Mouse (Mus musculus) kidney, embryonic 16.5 days (tissue): ENCODE measurements around the gene Rbfox3. TPM values are rescaled to one million over a fixed set of nuclear protein-coding genes. Genes with fewer than 3 reads are reported as not detected.

Experiments
- ATAC-seq: fragments of 200-750 bp; cut with Nextera tagmentation; 2 replicates; pipeline ENCODE4 v1.8.0; 2017; ENCODE audit warnings: moderate TSS enrichment; ENCODE audit not compliant: low FRiP score, low TSS enrichment
- H3K27ac ChIP-seq: fragments of 300-500 bp; sonication (generic); 2 replicates; pipeline ENCODE4 v1.5.1; 2014; ENCODE audit warnings: low read length
- H3K27me3 ChIP-seq: fragments of 300-500 bp; sonication (generic); 2 replicates; pipeline ENCODE4 v1.6.1; 2014; ENCODE audit warnings: low read length, control low read depth, mixed read lengths; ENCODE audit not compliant: insufficient read depth
- H3K36me3 ChIP-seq: fragments of 300-500 bp; sonication (generic); 2 replicates; pipeline ENCODE4 v1.6.1; 2014; ENCODE audit warnings: low read length, control low read depth, mixed read lengths; ENCODE audit not compliant: insufficient read depth
- H3K4me1 ChIP-seq: fragments of 300-500 bp; sonication (generic); 2 replicates; pipeline ENCODE4 v1.6.1; 2014; ENCODE audit warnings: low read length, control low read depth, mixed read lengths; ENCODE audit not compliant: insufficient read depth
- H3K4me2 ChIP-seq: fragments of 300-500 bp; sonication (generic); replicated peaks from 2 replicates; pipeline ENCODE4 v1.6.1; 2014; ENCODE audit warnings: low read depth, low read length
- H3K4me3 ChIP-seq: fragments of 300-500 bp; sonication (generic); 2 replicates; pipeline ENCODE4 v1.5.1; 2014; ENCODE audit warnings: mild to moderate bottlenecking, low read length
- H3K9ac ChIP-seq: fragments of 300-500 bp; sonication (generic); replicated peaks from 2 replicates; pipeline ENCODE4 v1.6.1; 2014; ENCODE audit warnings: low read length
- H3K9me3 ChIP-seq: fragments of 300-500 bp; sonication (generic); 2 replicates; pipeline ENCODE4 v1.6.1; 2016; ENCODE audit warnings: low read length, control low read depth
- WGBS: fragments of 180-500 bp; shearing (Covaris S2); extraction: QIAGEN DNeasy Blood & Tissue Kit; methylation state at CpG from one replicate; pipeline ENCODE4 v1.1.7; 2014; 5-methylcytosine and 5-hydroxymethylcytosine counted together
- polyA plus RNA-seq: library from polyadenylated mRNA; unstranded; fragments of >200 nt; fragmentation: Nextera tagmentation; extraction: Ambion mirVana; gene quantifications from 2 replicates; pipeline ENCODE4 v1.2.1, GENCODE M21; 2015

Rbfox3 gene
- polyA plus RNA-seq, 1 experiment from 2014 or later, result 1.0 TPM

DNA sequence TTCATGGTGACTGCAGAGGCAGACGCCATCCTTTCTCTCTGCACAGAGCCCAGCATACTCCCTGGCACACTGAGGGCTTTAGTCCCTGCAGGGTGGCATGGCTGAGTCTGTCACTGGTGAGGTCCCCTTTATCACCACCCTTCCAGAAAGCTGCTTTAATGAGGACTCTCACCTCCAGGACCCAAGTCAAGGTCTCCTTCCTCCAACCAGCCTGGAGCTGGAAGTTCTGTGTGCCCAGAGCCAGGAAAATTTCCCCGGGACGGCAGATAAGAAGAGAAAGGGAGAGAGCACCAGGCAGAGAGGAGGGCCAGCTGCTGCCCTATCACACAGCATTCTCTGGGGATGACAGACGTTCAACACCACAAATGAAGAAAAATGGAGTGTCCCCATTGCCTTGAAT lies 73.2 kb downstream of the Rbfox3 start:
- 65% methylated on average over 4 of the region's 4 CpGs for WGBS
- no peaks in the 10 kb centered on the region for H3K9me3 ChIP-seq
- H3K4me3 ChIP-seq, result no peak overlapping the region
- H3K9ac ChIP-seq, result no peak overlapping the region
- H3K4me1 ChIP-seq, result no peaks in the 10 kb centered on the region
- ATAC-seq, result no peak
- no peaks in the 10 kb centered on the region for H3K27me3 ChIP-seq
- no peaks in the 10 kb centered on the region for H3K36me3 ChIP-seq
- no peak overlapping the region for H3K4me2 ChIP-seq
- no peak overlapping the region for H3K27ac ChIP-seq

DNA sequence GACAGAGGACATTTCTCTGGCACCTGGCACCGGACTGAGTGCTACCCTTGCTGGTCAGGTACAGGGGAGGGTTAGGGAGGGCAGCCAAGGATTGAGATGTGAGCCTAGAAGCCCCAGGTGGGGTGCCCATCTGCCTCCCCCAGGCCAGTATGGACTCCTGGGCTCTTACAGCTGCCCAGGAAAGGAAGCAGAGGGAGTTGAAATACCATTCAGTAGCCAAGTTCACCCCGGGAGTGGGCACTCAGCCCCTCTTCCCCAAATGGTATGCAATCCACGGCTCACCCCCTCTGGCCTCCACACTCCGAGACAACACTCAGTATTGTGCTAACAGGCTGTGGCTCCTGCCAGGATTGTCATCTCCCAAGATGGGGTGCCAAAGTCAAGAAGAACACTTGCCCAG lies 74.5 kb downstream of the Rbfox3 start:
- Histone ChIP-seq H3K4me1 (no peaks in the 10 kb centered on the region), H3K36me3 (no peaks in the 10 kb centered on the region), H3K9ac (no peak overlapping the region), H3K4me3 (no peak overlapping the region), H3K9me3 (no peaks in the 10 kb centered on the region), H3K27me3 (no peaks in the 10 kb centered on the region), H3K27ac (no peak overlapping the region), H3K4me2 (no peak overlapping the region)
- 62% methylated on average over 4 of the region's 4 CpGs for WGBS
- ATAC-seq, result no peak

DNA sequence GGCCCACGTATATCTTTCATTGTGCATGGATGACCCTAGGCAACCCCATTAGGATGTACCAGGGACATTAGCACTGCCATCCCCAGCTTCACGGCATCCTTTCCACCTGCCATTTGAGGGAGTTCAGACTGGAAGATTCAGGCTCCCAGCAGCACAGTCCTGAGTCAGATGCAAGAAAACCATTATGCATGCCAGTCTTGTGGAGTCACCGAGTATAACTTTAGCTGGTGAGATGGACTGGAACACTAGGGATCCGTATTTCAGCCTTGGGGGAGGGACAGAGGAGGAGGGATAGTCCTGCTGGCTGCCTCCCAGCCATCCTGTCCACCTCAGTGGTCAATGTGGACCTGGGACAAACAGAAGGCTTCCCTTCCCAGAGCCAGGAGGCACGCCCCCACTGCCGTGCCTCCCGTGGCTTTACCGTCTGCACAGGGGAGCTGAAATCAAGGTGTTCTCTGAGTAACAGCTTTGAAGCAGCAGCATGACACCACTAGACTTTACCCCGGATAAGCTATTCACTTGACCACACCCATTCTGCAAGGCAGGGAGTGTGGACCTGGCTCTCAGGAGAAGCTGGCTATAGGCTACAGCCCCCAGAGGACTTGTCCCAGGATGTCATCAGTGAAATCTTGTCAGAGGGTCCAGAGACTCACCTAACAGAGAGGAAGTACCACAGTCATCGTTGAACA lies 78.5 kb downstream of the Rbfox3 start:
- Histone ChIP-seq H3K36me3 (no peaks in the 10 kb centered on the region), H3K27ac (no peak overlapping the region), H3K9me3 (no peaks in the 10 kb centered on the region), H3K4me3 (no peak overlapping the region), H3K27me3 (no peaks in the 10 kb centered on the region), H3K4me2 (no peak overlapping the region), H3K9ac (no peak overlapping the region), H3K4me1 (no peaks in the 10 kb centered on the region)
- 55% methylated on average over 10 of the region's 10 CpGs for WGBS
- ATAC-seq, result peak; percentile 54

DNA sequence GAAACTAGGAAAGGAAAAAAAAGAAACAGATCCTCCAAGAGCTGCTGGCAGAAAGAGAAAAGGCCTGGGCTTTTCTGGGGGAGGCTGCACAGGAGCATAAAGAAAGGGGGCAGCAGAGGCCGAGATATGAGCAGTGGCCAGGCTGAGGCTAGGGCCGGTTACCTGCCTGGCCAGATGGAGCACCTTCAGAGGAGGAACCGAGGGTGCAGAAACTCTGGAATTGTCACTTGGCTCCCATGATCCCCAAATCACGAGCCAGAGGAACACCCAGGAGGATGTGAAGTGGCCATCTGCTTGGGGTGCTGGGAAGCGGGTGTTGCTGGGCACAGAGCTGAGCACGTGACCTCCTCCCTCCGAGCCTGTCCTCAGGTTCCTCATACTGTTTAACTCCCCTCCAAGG lies 79.7 kb downstream of the Rbfox3 start:
- Histone ChIP-seq H3K9me3 (no peaks in the 10 kb centered on the region), H3K9ac (no peak overlapping the region), H3K4me1 (no peaks in the 10 kb centered on the region), H3K27me3 (no peaks in the 10 kb centered on the region), H3K4me3 (no peak overlapping the region), H3K36me3 (no peaks in the 10 kb centered on the region), H3K4me2 (no peak overlapping the region), H3K27ac (no peak overlapping the region)
- WGBS, result 70% methylated on average over 7 of the region's 7 CpGs
- no peak for ATAC-seq

DNA sequence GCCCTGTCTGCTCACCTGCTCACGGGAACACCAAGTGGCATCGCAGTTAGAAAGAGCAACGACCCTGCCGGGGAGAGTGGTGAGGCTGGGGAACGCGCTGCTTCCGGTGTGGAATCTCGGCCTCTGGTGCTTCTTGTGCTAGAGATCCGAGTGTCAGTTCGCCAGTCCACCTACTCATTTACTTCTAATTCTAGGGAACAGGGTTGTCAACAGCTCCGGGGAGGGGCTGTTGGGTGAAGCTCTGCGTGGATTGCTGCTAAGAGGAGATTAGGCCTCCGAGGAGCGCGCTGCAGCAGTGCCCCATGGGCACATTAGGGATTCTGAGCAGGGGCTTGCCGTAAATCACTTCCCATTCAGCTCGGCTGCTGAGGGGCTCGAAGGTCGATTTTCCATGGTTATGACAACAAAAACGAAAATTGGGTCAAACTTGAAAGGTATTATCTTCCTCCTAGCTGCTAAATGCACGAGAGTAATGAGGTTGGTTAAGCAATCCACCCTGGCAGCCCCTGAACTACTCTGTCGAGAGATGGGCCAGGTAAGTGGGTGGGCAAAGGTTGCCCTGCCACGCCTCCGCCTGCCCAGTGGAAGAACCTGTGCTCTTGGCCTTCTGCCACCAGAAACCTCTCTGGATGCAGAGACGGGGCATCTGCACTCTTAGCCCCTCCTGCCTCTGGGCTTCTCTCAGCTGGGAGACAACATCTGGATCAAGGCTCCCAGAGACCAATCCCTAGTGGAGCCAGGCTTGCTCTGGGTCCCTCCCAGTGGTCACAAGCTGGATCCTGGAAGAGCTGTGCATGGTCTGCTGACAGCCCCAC lies 85.9 kb downstream of the Rbfox3 start:
- ATAC-seq, result peak; percentile 42; the same call in 1 of the 2 replicates
- no peaks in the 10 kb centered on the region for H3K9me3 ChIP-seq
- no peaks in the 10 kb centered on the region for H3K4me1 ChIP-seq
- no peak overlapping the region for H3K4me3 ChIP-seq
- H3K36me3 ChIP-seq, result no peaks in the 10 kb centered on the region
- H3K27me3 ChIP-seq, result no peaks in the 10 kb centered on the region
- no peak overlapping the region for H3K27ac ChIP-seq
- 53% methylated on average over 25 of the region's 25 CpGs for WGBS
- H3K9ac ChIP-seq, result no peak overlapping the region
- H3K4me2 ChIP-seq, result no peak overlapping the region

DNA sequence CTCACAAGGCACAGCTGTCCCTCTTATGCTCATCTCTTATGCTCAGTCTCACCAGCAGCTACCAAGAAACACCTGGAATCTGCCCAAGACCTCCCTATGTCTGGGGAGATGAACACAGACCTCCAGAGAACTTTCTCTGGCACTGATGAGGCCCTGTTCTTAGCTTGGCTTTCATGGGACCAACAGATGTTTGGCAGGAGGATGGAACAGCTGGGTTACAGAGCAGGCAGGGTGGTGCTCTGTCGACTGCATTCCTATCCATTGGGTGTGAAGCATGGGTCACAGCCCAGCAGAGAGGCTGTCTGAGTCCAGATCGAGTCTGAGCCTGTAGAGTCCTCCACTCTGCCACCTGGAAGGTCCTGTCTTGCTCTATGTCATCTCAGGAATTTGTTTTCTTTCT lies 90.0 kb downstream of the Rbfox3 start:
- H3K36me3 ChIP-seq, result no peaks in the 10 kb centered on the region
- no peaks in the 10 kb centered on the region for H3K4me1 ChIP-seq
- H3K9ac ChIP-seq, result no peak overlapping the region
- 46% methylated on average over 2 of the region's 2 CpGs for WGBS
- H3K4me3 ChIP-seq, result no peak overlapping the region
- H3K9me3 ChIP-seq, result no peaks in the 10 kb centered on the region
- no peak overlapping the region for H3K27ac ChIP-seq
- H3K27me3 ChIP-seq, result no peaks in the 10 kb centered on the region
- ATAC-seq, result no peak
- H3K4me2 ChIP-seq, result no peak overlapping the region

DNA sequence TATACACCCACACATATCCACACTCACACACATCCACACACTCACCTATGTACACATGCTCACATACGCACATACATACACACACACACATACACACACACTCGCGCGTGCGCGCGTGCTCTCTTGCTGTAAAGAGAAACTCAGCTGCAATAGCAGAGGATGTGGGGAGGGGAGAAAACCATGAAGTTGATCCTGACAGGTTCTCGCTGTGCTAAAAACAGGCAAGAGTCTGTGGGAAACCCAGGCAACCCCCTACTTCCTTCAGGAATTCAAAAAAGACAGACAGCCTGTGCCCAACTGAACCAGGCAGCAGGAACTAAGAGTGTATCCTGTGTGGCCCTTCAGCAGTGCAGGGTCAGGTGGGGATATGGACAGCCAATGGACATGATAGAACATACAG lies 92.9 kb downstream of the Rbfox3 start:
- Histone ChIP-seq H3K27me3 (no peaks in the 10 kb centered on the region), H3K4me3 (no peak overlapping the region), H3K36me3 (no peaks in the 10 kb centered on the region), H3K27ac (no peak overlapping the region), H3K9me3 (0 out of 2 replicates have a peak, but pooled peaks cover 3% of the 10 kb centered on the region), H3K4me1 (0 out of 2 replicates have a peak, but pooled peaks cover 5% of the 10 kb centered on the region), H3K4me2 (no peak overlapping the region), H3K9ac (no peak overlapping the region)
- WGBS, result 91% methylated on average over 8 of the region's 8 CpGs
- ATAC-seq, result no peak

DNA sequence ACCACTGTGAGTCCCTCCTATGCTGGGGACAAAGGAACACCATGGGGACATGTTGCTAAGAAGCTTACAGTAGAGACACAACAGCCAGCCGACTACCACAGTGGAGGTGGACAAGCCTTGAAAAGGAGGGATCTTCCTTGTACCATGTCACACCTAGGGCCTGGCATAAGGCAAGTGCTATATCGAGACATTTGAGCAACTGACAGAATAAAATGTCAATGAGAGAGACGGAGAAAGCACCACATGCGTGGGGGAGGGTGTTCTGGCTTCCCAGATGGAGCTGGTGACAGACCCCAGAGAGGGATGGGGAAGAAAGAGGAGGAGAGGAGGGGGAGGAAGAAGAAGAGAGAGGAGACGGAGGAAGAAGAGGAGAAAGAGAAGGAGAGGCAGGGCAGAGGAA lies 96.3 kb downstream of the Rbfox3 start:
- no peak overlapping the region for H3K4me3 ChIP-seq
- 0 out of 2 replicates have a peak, but pooled peaks cover 3% of the 10 kb centered on the region for H3K9me3 ChIP-seq
- H3K9ac ChIP-seq, result no peak overlapping the region
- H3K27me3 ChIP-seq, result no peaks in the 10 kb centered on the region
- H3K4me2 ChIP-seq, result no peak overlapping the region
- WGBS, result 63% methylated on average over 5 of the region's 5 CpGs
- no peaks in the 10 kb centered on the region for H3K36me3 ChIP-seq
- no peak overlapping the region for H3K27ac ChIP-seq
- ATAC-seq, result no peak
- H3K4me1 ChIP-seq, result 0 out of 2 replicates have a peak, but pooled peaks cover 5% of the 10 kb centered on the region

DNA sequence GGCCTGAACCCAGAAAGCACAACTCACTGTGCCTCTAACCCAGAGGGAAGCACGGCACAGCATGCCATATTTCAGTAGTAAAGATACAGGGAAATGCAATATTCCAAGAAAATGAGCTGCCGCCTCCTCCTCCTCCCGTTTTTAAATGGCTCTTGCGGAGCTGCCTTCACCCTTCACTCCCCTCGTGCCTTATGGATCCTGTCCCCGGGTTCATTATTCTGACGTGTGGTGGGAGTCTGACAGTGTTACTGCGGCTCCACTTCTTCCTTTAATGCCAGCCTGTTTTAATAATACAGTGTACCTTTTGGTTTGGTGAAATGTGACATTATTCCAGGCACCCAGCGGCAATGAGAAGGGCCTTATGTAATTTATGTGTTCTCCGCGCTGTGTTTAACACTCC lies 97.5 kb downstream of the Rbfox3 start:
- no peaks in the 10 kb centered on the region for H3K36me3 ChIP-seq
- H3K27me3 ChIP-seq, result no peaks in the 10 kb centered on the region
- 0 out of 2 replicates have a peak, but pooled peaks cover 3% of the 10 kb centered on the region for H3K9me3 ChIP-seq
- H3K27ac ChIP-seq, result no peak overlapping the region
- H3K4me3 ChIP-seq, result no peak overlapping the region
- ATAC-seq, result no peak
- no peak overlapping the region for H3K4me2 ChIP-seq
- 16% methylated on average over 11 of the region's 11 CpGs for WGBS
- H3K9ac ChIP-seq, result no peak overlapping the region
- H3K4me1 ChIP-seq, result 0 out of 2 replicates have a peak, but pooled peaks cover 5% of the 10 kb centered on the region

DNA sequence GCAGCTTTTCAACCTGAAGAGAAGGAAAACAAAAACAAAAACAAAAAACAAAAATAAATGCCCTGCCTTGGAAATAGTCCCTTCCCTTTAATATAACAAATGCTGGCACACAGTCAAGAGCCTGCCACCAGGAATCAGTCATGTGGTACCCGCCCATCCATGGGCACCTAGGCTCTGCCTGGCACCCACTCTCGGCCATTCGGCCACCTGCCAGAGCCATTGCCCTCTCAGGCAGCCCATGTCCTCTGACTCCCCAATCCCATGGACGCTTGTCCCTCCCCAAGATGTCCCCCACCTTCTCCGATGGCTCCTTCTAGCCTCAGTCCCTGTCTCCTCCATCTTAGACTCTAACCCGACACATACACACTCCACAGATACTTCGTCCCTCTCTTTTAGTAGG lies 100.0 kb downstream of the Rbfox3 start:
- 0 out of 2 replicates have a peak, but pooled peaks cover 3% of the 10 kb centered on the region for H3K9me3 ChIP-seq
- 0 out of 2 replicates have a peak, but pooled peaks cover 5% of the 10 kb centered on the region for H3K4me1 ChIP-seq
- no peaks in the 10 kb centered on the region for H3K36me3 ChIP-seq
- H3K27ac ChIP-seq, result no peak overlapping the region
- ATAC-seq, result no peak
- H3K27me3 ChIP-seq, result no peaks in the 10 kb centered on the region
- whole genome bisulfite sequencing, result 91% methylated on average over 7 of the region's 7 CpGs
- no peak overlapping the region for H3K4me2 ChIP-seq
- H3K4me3 ChIP-seq, result no peak overlapping the region
- H3K9ac ChIP-seq, result no peak overlapping the region
